Mouse (Mus musculus): ENCODE measurements at regions not wholly inside any gene's neighbourhood (a gene's known extent, or its start where the extent isn't known, plus 50 kb on each side); places are given as distances from the start of the nearest gene placed in this dataset.
"Not testable (repeated sequence)": the region's sequence is repeated elsewhere in the genome, so short reads cannot be mapped to it uniquely, and the experiment has no call there.

- DNase-seq (ENCODE audit: low read depth): no peak
Measured at GRCm38 (mm10) chr14:104827404-104827803, 305.0 kb upstream of the Rnf219 start.

GRCm38 (mm10) chr14:104824926-104825325, 302.5 kb upstream of the Rnf219 start:
- DNase-seq (ENCODE audit: low read depth): peak; percentile 3

- no peak for DNase-seq (ENCODE audit: low read depth)
Measured at GRCm38 (mm10) chr14:104824224-104824623, 301.8 kb upstream of the Rnf219 start.

GRCm38 (mm10) chr14:104821903-104822573, 299.6 kb upstream of the Rnf219 start:
- DNase-seq (ENCODE audit: low read depth): no peak

- DNase-seq (ENCODE audit: low read depth): no peak
Measured at GRCm38 (mm10) chr14:104819106-104819505, 296.7 kb upstream of the Rnf219 start.

- DNase-seq (ENCODE audit: low read depth): peak; percentile 46
Measured at GRCm38 (mm10) chr14:104813977-104814584, 291.6 kb upstream of the Rnf219 start.

- no peak for DNase-seq (ENCODE audit: low read depth)
Measured at GRCm38 (mm10) chr14:104812006-104812405, 289.6 kb upstream of the Rnf219 start.

- no peak for DNase-seq (ENCODE audit: low read depth)
Measured at GRCm38 (mm10) chr14:104805332-104805731, 282.9 kb upstream of the Rnf219 start.

- no peak for DNase-seq (ENCODE audit: low read depth)
Measured at GRCm38 (mm10) chr14:104796348-104796965, 274.0 kb upstream of the Rnf219 start.

- no peak for DNase-seq (ENCODE audit: low read depth)
Measured at GRCm38 (mm10) chr14:104789346-104789745, 266.9 kb upstream of the Rnf219 start.

- DNase-seq (ENCODE audit: low read depth): no peak
Measured at GRCm38 (mm10) chr14:104785066-104785465, 262.6 kb upstream of the Rnf219 start.

- no peak for DNase-seq (ENCODE audit: low read depth)
Measured at GRCm38 (mm10) chr14:104769938-104770337, 247.5 kb upstream of the Rnf219 start.

- no peak for DNase-seq (ENCODE audit: low read depth)
Measured at GRCm38 (mm10) chr14:104734213-104734612, 211.8 kb upstream of the Rnf219 start.

- no peak for DNase-seq (ENCODE audit: low read depth)
Measured at GRCm38 (mm10) chr14:104732036-104732435, 209.6 kb upstream of the Rnf219 start.

- no peak for DNase-seq (ENCODE audit: low read depth)
Measured at GRCm38 (mm10) chr14:104731319-104731995, 209.0 kb upstream of the Rnf219 start.

- DNase-seq (ENCODE audit: low read depth): not testable (repeated sequence)
Measured at GRCm38 (mm10) chr14:104715651-104716050, 193.2 kb upstream of the Rnf219 start.

GRCm38 (mm10) chr14:104702283-104702893, 179.9 kb upstream of the Rnf219 start:
- DNase-seq (ENCODE audit: low read depth): no peak

- DNase-seq (ENCODE audit: low read depth): no peak
Measured at GRCm38 (mm10) chr14:104698962-104699361, 176.5 kb upstream of the Rnf219 start.

GRCm38 (mm10) chr14:104695101-104695500, 172.7 kb upstream of the Rnf219 start:
- no peak for DNase-seq (ENCODE audit: low read depth)

GRCm38 (mm10) chr14:104694174-104694803, 171.8 kb upstream of the Rnf219 start:
- DNase-seq (ENCODE audit: low read depth): no peak

- no peak for DNase-seq (ENCODE audit: low read depth)
Measured at GRCm38 (mm10) chr14:104692616-104693015, 170.2 kb upstream of the Rnf219 start.

- DNase-seq (ENCODE audit: low read depth): no peak
Measured at GRCm38 (mm10) chr14:104688440-104688839, 166.0 kb upstream of the Rnf219 start.

Data from c-Kit-positive CD71-positive TER-119-negative erythroid progenitor cells, embryonic 14.5 days (primary cell).